Mouse (Mus musculus) testis, adult 2 months (tissue): ENCODE measurements at regions not wholly inside any gene's neighbourhood (a gene's known extent, or its start where the extent isn't known, plus 50 kb on each side); places are given as distances from the start of the nearest gene placed in this dataset.
A peak's percentile ranks its signal among the peaks of the same experiment; 100 is the strongest.

Experiments used
- H3K27ac ChIP-seq: fragments of 200-500 bp; 2 replicates; pipeline ENCODE4 v1.5.1; 2012; ENCODE audit warnings: low read depth, low read length; ENCODE audit not compliant: control insufficient read depth, insufficient read depth
- H3K27me3 ChIP-seq: fragments of 200-500 bp; 2 replicates; pipeline ENCODE4 v1.6.1; 2012; ENCODE audit warnings: mild to moderate bottlenecking, low read length, moderate library complexity; ENCODE audit not compliant: control insufficient read depth, insufficient read depth
- H3K36me3 ChIP-seq: fragments of 200-500 bp; 2 replicates; pipeline ENCODE4 v1.6.1; 2012; ENCODE audit warnings: mild to moderate bottlenecking, low read length; ENCODE audit not compliant: control insufficient read depth, insufficient read depth
- H3K4me1 ChIP-seq: fragments of 200-500 bp; 2 replicates; pipeline ENCODE4 v1.6.1; 2012; ENCODE audit warnings: low read length; ENCODE audit not compliant: control insufficient read depth, insufficient read depth
- H3K4me3 ChIP-seq: fragments of 200-500 bp; 2 replicates; pipeline ENCODE4 v1.5.1; 2012; ENCODE audit warnings: low read depth, mild to moderate bottlenecking, low read length, moderate library complexity, mixed read lengths; ENCODE audit not compliant: control insufficient read depth
- CTCF ChIP-seq: fragments of 200-500 bp; IDR thresholded peaks from 2 replicates; pipeline ENCODE4 v1.5.1; 2012; ENCODE audit warnings: low read depth, mild to moderate bottlenecking, inconsistent platforms, low read length, moderate library complexity; ENCODE audit not compliant: control insufficient read depth, insufficient read depth, insufficient replicate concordance
- POLR2A ChIP-seq: fragments of 200-500 bp; IDR thresholded peaks from 2 replicates; pipeline ENCODE4 v1.6.1; 2012; ENCODE audit warnings: low read depth, mild to moderate bottlenecking, inconsistent platforms, low read length, moderate library complexity; ENCODE audit not compliant: control insufficient read depth

GRCm38 (mm10) chr12:25896543-25896942 is 518.5 kb downstream of the Rnf144a start:
- H3K36me3 ChIP-seq = no peaks in the 10 kb centered on the region
- TF ChIP-seq POLR2A (no peak), CTCF (no peak)
- H3K4me3 ChIP-seq = no peak overlapping the region
- H3K4me1 ChIP-seq = no peaks in the 10 kb centered on the region
- no peak overlapping the region for H3K27ac ChIP-seq
- no peaks in the 10 kb centered on the region for H3K27me3 ChIP-seq

- Histone ChIP-seq H3K36me3 (no peaks in the 10 kb centered on the region), H3K4me1 (no peaks in the 10 kb centered on the region), H3K27ac (no peak overlapping the region), H3K27me3 (no peaks in the 10 kb centered on the region), H3K4me3 (no peak overlapping the region)
- TF ChIP-seq CTCF (no peak), POLR2A (no peak)
Observed at GRCm38 (mm10) chr12:25895691-25896090, 519.4 kb downstream of the Rnf144a start.

GRCm38 (mm10) chr12:25891391-25892167 is 523.5 kb downstream of the Rnf144a start:
- TF ChIP-seq CTCF (no peak), POLR2A (no peak)
- Histone ChIP-seq H3K36me3 (no peaks in the 10 kb centered on the region), H3K27me3 (no peaks in the 10 kb centered on the region), H3K27ac (no peak overlapping the region), H3K4me1 (no peaks in the 10 kb centered on the region), H3K4me3 (no peak overlapping the region)

- H3K27ac ChIP-seq = no peak overlapping the region
- no peaks in the 10 kb centered on the region for H3K4me1 ChIP-seq
- H3K27me3 ChIP-seq = no peaks in the 10 kb centered on the region
- TF ChIP-seq POLR2A = no peak
- no peak for TF ChIP-seq CTCF
- no peaks in the 10 kb centered on the region for H3K36me3 ChIP-seq
- no peak overlapping the region for H3K4me3 ChIP-seq
Observed at GRCm38 (mm10) chr12:25890722-25891121, 524.3 kb downstream of the Rnf144a start.

GRCm38 (mm10) chr12:25883771-25884171 is 531.3 kb downstream of the Rnf144a start:
- TF ChIP-seq POLR2A (no peak), CTCF (no peak)
- no peaks in the 10 kb centered on the region for H3K27me3 ChIP-seq

GRCm38 (mm10) chr12:25871816-25872215 is 543.2 kb downstream of the Rnf144a start:
- no peaks in the 10 kb centered on the region for H3K4me1 ChIP-seq
- H3K27me3 ChIP-seq = no peaks in the 10 kb centered on the region
- no peak overlapping the region; the same call in 1 of the 2 replicates for H3K4me3 ChIP-seq
- H3K27ac ChIP-seq = no peak overlapping the region
- H3K36me3 ChIP-seq = no peaks in the 10 kb centered on the region
- TF ChIP-seq POLR2A (no peak), CTCF (no peak)

More at GRCm38 (mm10) chr12:25883771-25884171, 531.3 kb downstream of the Rnf144a start:
- Histone ChIP-seq H3K4me1 (no peaks in the 10 kb centered on the region), H3K36me3 (no peaks in the 10 kb centered on the region), H3K27ac (no peak overlapping the region), H3K4me3 (no peak overlapping the region)

- peak overlapping the region; percentile 27 for H3K4me3 ChIP-seq
- H3K36me3 ChIP-seq = no peaks in the 10 kb centered on the region
- TF ChIP-seq CTCF = no peak
- no peak for TF ChIP-seq POLR2A
- H3K4me1 ChIP-seq = no peaks in the 10 kb centered on the region
- no peaks in the 10 kb centered on the region for H3K27me3 ChIP-seq
- no peak overlapping the region for H3K27ac ChIP-seq
Observed at GRCm38 (mm10) chr12:25871001-25871461, 544.0 kb downstream of the Rnf144a start.
